Mouse (Mus musculus) ovary, postnatal 14 days (tissue): ENCODE results near the gene Med16.

Experiments used
- DNase-seq: peaks from one replicate; pipeline ENCODE4 v3.0.0; 2022; ENCODE audit warnings: low spot score

Gene Med16

GRCm38 (mm10) chr10:79908167-79909091 is at the start of gene Med16:
TSS of gene Med16 (minus strand) at chr10:79908923.
- peak; percentile 90 for DNase-seq

DNA sequence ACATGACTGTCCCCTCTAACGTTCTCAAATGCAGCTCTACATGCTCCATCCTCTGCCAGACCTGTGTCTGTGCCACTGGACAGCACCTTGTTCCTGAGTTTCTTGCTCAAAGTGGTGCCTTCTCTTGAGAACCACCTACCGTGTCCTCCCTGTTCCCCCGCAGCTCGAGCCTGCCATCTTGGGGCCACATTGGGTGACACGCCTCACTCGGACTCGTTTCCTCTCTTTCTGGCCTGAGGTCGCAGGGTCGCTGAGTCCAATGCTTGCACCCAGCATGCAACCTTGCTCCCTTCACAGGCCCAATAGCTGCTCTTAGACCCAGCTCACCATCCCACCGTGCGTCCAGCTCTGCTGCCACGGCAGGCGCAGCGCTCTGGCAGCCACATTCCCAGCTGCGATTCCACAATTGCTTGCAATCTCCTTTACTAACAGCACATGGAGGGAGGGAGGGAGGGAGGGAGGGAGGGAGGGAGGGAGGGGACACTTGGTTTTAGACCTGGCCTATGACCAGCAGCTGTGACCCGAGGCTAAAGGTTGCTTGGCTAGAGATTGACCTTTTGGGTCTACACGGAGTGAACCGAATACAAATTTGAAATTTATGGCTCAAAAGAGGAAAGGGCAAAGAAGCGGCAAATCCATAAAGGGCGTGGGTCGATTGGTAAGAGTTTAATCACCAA is 49.6 kb upstream of the Med16 start:
- peak; percentile 78 for DNase-seq

DNA sequence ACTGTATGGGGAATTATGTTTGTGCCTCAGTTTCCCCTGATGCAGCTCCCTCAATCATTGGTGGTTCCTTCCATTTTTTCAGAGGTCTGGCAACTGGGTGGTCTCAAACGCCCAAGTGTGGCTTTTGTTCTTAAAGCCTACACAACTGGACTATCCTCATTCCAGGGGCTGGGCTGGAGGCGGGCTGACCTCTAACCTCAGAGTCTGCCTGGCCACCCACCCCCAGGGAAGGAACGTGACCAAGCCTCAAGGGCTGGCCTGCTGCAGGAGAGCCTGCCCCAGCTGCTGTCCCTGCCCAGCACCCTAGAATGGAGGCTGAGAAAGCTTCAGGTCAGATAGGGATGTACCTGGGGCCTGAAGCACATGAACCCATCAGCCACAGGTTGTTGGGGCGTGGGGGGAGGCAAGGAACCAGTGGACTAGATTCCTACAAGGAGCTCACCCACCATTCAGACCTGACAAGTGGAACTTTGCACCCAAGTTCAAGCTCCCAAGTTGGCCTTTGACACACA is 48.0 kb upstream of the Med16 start:
- no peak for DNase-seq

- DNase-seq = no peak
Observed at GRCm38 (mm10) chr10:79955691-79956090, 47.0 kb upstream of the Med16 start.

- no peak for DNase-seq
Observed at GRCm38 (mm10) chr10:79953946-79954345, 45.2 kb upstream of the Med16 start.

GRCm38 (mm10) chr10:79950661-79951060 is 41.9 kb upstream of the Med16 start:
- no peak for DNase-seq

DNA sequence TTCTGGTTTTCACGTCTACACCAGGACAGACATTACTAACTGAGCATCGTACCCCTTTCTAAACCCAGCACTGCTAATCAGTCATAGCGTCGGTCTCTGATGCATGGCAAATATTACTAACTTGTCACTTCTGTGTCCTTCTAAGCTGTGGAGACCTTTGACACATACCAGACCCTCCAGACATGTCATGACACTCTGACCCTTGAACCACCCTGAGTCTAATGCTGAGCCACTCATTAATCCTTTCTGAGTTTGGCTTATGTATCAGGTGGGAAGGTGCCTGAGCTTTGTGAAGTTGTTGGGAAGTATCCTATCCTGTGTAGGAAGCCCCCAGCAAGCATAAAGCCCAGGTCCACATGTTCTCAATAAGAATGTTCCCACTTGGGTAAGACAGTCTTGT is 41.1 kb upstream of the Med16 start:
- no peak for DNase-seq

GRCm38 (mm10) chr10:79947502-79947901 is 38.8 kb upstream of the Med16 start:
- DNase-seq = no peak

GRCm38 (mm10) chr10:79946752-79947322 is 38.1 kb upstream of the Med16 start:
- DNase-seq = no peak

DNA sequence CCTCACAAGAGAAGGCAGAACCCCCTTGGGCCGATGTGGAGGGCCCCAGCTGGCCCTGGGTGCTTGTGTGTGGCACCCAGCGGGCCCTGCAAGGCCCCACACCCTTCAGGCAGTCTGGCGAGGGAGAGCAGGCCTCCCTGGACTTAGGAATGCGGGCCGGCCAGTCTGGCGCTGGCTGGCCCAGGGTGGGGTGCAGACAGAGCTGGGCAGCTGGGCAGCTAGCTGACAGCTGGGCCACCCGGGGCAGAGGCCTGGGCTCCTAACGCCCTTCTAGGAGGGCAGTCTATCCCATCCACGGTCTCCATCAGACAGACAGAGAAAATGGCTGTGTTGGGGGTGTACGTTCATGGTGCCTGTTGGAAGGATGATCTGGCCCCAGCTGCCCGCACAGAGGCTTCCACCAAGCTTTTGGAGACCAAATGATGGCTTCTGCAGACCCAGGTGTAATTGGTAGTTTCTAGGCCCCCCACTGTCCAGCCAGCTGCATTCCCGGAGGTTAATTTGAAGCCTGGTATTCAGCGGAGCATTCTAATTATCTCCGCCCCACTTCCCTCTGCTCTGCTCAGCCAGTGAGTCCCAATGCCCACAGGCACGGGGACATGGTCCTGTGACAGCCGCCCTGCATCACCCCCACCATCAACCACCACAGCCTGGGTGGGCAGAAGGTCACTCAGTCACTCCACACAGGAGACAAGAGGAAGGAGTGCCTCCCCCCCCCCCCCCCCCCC is 36.9 kb upstream of the Med16 start:
- DNase-seq = no peak

GRCm38 (mm10) chr10:79943471-79943901 is 34.8 kb upstream of the Med16 start:
- DNase-seq = no peak

DNA sequence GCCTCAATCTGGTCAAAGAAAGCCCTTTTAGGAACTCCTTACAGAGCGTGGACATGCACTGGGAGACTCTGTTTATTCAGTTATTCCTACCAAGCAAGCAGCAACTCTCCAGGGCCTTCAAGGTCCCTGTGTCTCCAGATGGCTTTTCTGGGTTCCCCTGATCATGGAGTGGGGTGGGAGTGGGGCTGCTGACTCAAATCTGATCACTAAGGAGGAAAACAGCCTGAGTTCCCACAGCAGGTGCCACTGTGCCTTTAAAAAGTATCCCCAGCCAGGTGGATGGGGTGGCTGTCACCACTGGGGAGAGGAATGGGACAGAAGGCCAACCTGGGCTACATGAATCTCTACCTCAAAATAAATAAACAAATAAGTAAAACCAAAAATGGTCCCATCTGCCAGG is 34.3 kb upstream of the Med16 start:
- DNase-seq = no peak

DNA sequence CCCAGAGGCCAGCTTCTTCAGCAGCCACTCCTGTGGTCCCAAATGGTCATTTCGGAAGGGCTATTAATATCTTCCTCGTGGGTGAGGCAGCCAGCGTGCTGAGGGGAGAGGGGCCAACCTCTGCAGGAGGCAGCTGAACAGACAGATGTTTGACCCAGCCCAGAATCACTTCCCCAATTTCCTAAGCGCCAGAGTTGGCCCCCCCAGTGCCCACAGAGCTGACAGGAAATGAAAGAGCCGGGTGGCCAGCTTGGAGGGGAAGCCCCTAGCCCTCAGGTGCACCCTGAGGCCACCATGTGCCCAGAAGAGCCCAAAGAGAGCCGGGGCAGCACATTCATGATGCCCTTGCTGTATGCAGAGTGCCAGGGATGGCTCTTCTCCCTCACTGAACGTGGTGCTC is 32.0 kb upstream of the Med16 start:
- DNase-seq = no peak

DNA sequence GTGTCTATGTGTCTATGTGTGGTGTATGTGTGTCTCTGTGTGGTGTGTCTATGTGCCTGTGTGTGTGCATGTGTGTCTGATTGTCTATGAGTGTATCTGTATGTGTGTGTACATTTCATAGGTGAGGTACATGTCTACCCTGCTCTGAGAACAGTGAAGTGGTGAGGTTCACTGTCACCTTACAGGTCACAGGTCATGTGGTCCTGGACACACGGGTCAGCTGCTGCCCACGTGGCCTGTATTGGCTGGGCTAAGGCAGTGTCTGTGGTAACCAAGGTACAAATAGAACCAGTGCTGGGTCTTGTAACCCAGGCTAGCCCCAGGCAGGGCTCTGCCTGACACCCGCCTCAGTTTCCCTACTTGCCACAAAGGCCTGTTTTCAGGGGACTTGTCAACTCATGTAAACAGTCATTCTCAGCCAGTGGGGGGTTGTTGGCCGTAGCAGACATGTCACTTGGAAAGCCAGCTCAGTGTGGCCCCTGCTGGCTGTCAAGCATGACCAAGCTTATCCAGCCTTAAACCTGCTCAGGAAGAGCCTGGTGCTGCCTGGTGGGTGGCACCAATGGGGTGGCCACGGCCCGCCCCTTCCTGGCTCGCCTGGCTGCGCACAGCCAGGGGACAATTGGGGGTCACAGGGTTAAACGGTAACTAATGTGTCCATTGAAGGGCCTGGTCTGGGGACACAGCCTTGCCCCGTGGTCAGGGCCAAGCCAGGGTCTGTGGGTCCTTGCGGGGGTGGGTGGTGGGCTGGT is 29.2 kb upstream of the Med16 start:
- DNase-seq = no peak

DNA sequence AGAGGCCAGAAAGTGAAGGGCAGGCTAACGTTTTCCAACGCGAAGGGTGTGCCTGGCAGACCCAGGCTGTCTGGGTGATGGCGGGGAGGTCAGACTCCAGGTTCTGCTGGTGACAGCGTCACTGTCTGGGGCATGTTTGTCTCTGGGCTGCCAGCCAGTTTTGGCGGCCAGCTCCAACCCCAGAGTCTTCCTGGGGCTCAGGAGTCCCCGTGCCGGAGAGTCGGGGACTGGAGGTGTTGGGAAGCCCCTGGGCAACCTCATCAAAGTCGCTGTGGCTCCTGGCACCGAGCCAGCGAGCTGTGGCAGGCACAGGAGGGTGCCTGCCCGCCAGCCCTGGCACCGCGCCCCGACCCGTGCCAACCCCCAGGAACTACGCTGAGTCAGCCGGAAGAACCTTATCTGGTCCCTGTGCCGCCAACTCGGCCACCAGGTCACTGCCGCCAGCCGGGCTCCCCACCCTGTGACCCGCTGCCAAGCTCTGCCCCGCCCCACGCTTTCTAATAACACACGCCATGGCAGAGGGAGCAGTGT is 28.3 kb upstream of the Med16 start:
- DNase-seq = peak; percentile 50

GRCm38 (mm10) chr10:79936284-79936910 is 27.7 kb upstream of the Med16 start:
- DNase-seq = no peak

- DNase-seq = no peak
Observed at GRCm38 (mm10) chr10:79934794-79935569, 26.3 kb upstream of the Med16 start.

DNA sequence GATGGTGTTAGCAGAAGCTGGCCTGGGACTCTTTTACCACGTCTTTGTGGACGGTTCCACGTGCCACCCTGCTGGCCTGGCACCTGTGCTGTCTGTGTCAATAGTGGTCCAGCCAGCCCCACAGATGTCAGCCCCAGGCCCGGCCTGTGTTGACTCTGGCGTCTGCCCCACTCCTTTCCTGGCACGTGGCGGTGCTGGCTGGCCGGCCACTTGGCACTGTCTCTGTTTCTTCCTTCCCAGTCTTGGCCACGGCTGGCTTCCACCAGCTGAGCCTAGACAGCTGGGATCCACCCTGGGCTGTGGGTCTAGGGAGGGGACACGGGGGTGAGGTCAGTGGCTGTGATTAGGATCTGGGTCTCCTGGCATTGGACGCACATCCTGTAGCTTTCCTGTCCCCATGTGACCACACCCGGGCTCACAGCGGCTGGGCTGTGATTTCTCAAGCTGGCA is 25.6 kb upstream of the Med16 start:
- peak; percentile 72 for DNase-seq

DNA sequence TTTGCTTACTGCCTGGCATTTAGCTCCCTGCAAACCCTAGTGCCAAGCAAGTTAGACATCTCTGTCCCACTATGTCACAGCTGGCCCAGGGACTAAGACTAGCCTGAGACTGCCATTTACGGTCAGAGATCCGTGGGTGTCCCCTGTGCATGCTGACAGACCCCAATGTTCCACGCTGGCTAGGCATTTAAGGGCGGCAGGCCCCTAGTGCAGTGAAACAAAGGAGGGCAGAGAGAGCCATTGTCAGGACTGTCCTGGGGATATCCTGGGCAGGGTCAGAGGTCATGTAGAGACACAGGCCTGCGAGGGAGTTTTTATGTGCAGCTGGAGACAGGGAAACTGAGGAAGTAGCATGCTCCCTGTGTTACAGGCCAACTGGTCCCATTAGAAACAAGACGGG is 25.1 kb upstream of the Med16 start:
- DNase-seq = no peak
